Mouse (Mus musculus) heart, postnatal 25 days (tissue): Measurements from ENCODE around the gene Ppm1g. TPM values are rescaled to one million over a fixed set of nuclear protein-coding genes. Genes with fewer than 3 reads are reported as not detected.

Experiments used
- total RNA-seq, 2 experiments: library from RNA; stranded (reverse); gene quantifications; 2 replicates each; pipeline ENCODE4 v1.2.3; 2021

The Ppm1g gene
- total RNA-seq, 2 experiments from 2014 or later = 58.5 to 61.7 TPM

Other genes with a start within 250 kb of the Ppm1g start
- 10 to 100 TPM; 44.1 to 47.0 TPM for gene Atraid, start 172.4 kb downstream of the Ppm1g start, total RNA-seq
- gene Slc5a6, start 171.8 kb downstream of the Ppm1g start, total RNA-seq = 10 to 100 TPM in 1 of 2 experiments, 1 to 10 TPM in 1; 9.9 to 10.5 TPM
- gene Cad, start 165.9 kb downstream of the Ppm1g start, total RNA-seq = 10 to 100 TPM; 14.4 to 15.5 TPM
- not detected for gene Dnajc5g, start 114.4 kb downstream of the Ppm1g start, total RNA-seq
- not detected for gene Slc30a3, start 112.5 kb downstream of the Ppm1g start, total RNA-seq
- 100 to 1,000 TPM; 183 to 212 TPM for gene Trim54, start 104.0 kb downstream of the Ppm1g start, total RNA-seq
- not detected for gene Ucn, start 81.9 kb downstream of the Ppm1g start, total RNA-seq
- gene Mpv17, start 66.4 kb downstream of the Ppm1g start, total RNA-seq = 10 to 100 TPM; 55.1 to 55.5 TPM
- under 1 TPM; 0.23 to 0.28 TPM for gene Gm29609, start 40.8 kb downstream of the Ppm1g start, total RNA-seq
- gene Gtf3c2, start 40.5 kb downstream of the Ppm1g start, total RNA-seq = 10 to 100 TPM; 32.0 to 35.8 TPM
- gene Snx17, start 27.5 kb downstream of the Ppm1g start, total RNA-seq = 10 to 100 TPM; 61.3 to 62.5 TPM
- gene Eif2b4, start 27.3 kb downstream of the Ppm1g start, total RNA-seq = 10 to 100 TPM; 51.6 to 55.5 TPM
- 1 to 10 TPM; 7.3 to 8.1 TPM for gene Zfp513, start 18.4 kb downstream of the Ppm1g start, total RNA-seq
- 10 to 100 TPM; 74.3 to 80.5 TPM for gene Nrbp1, start 20.2 kb upstream of the Ppm1g start, total RNA-seq
- not detected for gene Gm9970, start 20.5 kb upstream of the Ppm1g start, total RNA-seq
- gene Krtcap3, start 31.0 kb upstream of the Ppm1g start, total RNA-seq = 1 to 10 TPM; 1.3 to 1.7 TPM
- 10 to 100 TPM; 39.7 to 41.8 TPM for gene Ift172, start 70.4 kb upstream of the Ppm1g start, total RNA-seq
- 1 to 10 TPM; 3.6 to 4.1 TPM for gene Fndc4, start 75.4 kb upstream of the Ppm1g start, total RNA-seq
- not detected for gene Gckr, start 76.8 kb upstream of the Ppm1g start, total RNA-seq
- gene Zfp512, start 231.7 kb upstream of the Ppm1g start, total RNA-seq = 10 to 100 TPM; 19.2 to 22.2 TPM